Mouse (Mus musculus) T-helper 1 cell (primary cell): ENCODE data around the gene Hist1h4n.
"Not testable (repeated sequence)": the region's sequence is repeated elsewhere in the genome, so short reads cannot be mapped to it uniquely, and the experiment has no call there.

Source experiments
- in situ Hi-C: fragments of 300-600 bp; cut with MboI, MseI; formaldehyde crosslinking; loops from one replicate; pipeline ENCODE4 v1.15.1; 2025; ENCODE audit warnings: high pct_unique_total_duplicates

Gene Hist1h4n

DNA sequence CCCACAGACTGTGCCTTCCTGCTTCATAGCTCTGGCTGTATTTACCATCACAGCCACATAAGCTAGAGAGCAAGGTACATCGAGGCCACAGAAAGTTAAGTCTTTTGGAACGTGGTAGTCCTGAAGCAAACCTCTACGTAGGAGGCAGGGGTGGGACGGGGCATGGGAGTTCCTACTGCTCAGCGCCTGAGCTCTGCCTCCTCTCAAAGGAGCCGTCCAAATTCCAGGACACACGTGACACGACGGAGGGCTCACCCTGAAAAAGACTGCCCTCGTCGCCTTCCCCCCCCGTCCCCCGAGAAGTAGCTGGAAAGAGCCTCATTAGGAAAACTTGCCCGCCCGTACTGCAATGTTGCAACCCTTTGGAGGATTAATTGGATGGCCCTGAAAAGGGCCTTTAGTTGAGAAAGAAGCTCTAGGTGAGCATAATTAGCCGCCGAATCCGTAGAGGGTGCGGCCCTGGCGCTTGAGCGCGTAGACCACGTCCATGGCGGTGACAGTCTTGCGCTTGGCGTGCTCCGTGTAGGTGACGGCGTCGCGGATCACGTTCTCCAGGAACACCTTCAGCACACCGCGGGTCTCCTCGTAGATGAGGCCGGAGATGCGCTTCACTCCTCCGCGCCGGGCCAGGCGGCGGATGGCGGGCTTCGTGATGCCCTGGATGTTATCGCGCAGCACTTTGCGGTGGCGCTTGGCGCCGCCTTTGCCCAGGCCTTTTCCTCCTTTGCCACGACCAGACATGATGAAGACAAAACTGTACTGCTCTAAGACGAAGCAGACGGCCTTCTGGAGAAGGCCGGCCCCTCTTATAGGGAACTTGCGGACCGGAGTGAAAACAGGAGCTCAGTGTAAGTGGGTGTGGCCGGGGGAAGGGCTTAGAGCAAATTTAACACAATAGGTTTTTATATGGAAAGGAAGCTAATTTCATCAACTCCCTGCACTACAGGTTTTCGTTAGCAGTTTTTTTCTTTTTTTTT, at the start of gene Hist1h4n:
Hist1h4n (minus strand) TSS at position 779 of the 977 bp plus-strand sequence.
- in situ Hi-C loops: loop anchor here (5.0 kb wide), 1 partner anchor 211 kb away; the partner anchor contains the start of genes Hist1h2ag, Hist1h2bj and Hist1h4i

DNA sequence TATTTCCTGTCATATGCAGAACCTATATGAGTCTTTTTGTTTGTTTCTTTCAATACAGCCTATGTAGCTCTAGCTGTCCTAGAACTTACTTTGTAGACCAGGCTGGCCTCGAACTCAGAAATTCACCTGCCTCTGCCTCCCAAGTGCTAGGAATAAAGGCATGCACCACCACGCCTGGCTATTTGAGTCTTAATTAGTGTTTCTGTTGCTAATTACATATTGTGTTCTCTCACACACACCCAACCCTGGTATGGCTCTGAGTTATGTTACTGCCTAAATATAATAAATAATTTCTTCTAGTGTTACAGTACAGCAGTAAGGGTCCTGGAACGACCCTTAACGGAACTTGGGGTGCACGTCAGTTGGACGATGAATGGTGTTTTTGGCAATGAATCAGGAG, 48.7 kb upstream of the Hist1h4n start:
- in situ Hi-C loops: no loop called here

DNA sequence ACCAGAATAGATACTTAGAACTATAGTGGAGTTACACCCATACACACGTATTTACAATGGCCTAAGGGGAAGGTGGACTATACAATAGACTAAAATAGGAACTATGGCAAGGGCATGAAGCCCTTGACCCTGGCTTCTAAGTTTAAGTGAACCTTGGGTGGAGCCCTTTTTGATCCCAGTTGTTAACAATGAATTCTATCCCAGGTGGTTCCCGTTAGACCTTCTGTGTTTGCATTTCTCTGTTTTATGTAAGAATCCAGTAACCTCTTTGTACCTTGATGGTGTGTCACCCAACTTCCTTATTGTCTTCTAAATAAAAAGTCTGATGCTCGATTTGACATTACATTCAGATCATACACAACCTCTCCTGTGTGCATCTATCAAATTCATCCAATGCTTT, 33.5 kb upstream of the Hist1h4n start:
- in situ Hi-C loops: not testable (repeated sequence)

DNA sequence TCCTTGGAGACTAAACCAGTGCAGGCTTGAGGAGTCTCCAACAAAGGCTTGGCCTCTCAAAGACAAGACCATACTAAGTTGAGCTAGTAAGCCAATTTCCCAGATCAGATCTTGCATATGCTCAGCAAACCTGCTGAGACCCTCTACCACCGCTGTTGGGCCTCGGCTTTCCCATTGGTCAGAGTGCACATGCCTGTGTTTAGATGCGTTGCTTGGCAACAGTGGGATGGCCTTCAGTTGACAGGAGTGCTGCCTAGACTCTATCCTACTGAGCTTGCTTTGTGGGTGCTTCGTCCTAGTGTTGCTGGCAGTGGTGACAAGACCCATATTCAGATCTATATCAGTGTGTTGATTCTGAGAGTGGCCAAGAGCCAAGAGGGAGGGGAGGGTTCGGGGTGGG, 29.6 kb upstream of the Hist1h4n start:
- in situ Hi-C loops: no loop called here

DNA sequence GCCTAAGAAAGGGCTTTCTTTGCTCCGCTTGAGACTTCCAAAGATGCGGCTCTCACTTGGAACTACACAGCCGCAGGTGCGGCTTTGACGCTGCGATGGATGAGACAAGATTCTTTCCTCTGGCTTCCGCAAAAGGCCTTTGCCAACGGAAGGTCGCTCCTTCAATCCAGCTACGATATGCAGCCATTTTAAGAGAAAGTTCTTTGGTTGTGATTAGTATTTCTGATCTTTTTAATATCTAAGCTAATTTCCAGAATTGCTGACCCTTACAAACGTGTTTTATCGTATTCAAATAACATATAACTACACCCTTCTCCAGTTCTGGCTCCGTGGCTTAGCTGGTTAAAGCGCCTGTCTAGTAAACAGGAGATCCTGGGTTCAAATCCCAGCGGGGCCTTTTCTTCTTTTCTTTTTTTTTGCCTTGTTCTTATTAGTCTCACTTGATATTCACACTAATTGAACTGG, 23.7 kb upstream of the Hist1h4n start:
- in situ Hi-C loops: loop anchor here (5.0 to 10.0 kb wide), 4 partner anchors 42 to 1559 kb away; partner anchors contain the start of gene Zfp184

DNA sequence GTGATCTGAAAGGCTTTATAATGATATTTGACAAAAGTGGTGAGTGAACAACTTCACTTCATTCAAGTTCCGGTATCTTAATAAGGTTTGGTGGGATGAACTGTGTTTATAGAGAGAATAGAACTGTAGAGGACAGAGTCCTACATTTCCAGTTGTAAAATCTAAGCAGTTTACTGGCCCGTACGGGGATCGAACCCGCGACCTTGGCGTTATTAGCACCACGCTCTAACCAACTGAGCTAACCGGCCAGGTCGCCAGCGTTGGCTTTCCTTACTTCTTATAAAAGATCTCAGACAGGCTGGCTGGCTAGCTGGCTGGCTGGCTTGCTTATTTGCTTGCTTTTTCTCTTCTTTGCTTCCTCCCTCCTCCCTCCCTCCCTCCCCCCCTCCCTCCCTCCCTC, 23.1 kb upstream of the Hist1h4n start:
- in situ Hi-C loops: loop anchor here (5.0 to 10.0 kb wide), 4 partner anchors 42 to 1560 kb away; partner anchors contain the start of gene Zfp184

DNA sequence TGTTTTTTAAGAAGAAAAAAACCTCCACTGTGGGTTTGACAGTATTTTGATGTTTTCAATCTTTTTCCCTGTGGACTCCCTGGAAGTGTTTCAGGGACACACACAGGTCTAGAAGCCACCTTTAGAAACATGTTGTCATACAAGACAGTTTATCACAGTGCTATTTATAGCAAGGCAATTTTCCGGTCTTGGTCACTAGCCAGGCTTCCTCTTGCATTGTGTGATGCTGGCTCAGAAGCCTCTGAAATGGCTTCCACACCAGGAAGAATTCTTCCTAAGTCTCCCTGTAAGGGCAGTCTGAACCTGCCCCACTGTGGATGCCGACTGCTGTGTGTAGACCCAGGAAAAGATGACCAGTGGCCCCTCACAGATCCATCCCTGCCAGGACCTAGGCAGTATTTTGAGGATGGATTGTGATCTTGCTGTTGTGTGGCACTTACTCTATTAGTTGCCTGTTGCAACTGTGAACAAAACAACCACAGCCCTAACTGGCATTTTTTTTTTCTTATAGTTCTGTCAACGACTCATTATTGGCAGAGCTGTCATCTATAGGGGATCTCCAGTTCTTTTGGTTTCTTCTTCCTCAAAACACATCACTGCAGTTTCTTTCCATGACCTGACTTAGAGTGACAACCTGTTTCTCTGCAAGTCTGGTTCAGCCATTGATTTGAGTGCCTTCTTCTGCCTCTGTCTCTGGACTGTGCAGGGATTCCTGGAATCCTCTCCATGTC, 20.4 kb upstream of the Hist1h4n start:
- in situ Hi-C loops: loop anchor here (10.0 kb wide), 2 partner anchors 92 to 1562 kb away; partner anchors contain the start of gene Zfp184

DNA sequence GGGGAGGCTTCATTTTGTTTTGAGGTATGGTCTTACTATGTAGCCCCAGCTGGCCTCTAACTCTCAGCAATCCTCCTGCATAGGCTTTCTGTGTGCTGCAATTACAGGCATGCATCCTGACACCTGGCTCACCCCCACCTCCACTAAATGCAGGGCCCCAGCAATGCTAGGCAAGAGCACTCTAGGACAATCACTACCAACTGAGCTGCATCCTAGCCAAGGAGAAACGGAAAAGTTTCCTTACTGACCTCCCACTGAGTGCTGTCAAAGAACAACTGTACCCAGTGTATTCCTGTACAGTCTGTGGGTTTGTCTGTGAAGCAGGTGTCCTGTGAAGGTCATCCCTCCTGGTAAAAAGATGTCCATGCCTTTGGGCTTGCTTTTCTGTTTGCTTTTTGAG, 18.7 kb upstream of the Hist1h4n start:
- in situ Hi-C loops: loop anchor here (10.0 kb wide), 2 partner anchors 94 to 1564 kb away; partner anchors contain the start of gene Zfp184

DNA sequence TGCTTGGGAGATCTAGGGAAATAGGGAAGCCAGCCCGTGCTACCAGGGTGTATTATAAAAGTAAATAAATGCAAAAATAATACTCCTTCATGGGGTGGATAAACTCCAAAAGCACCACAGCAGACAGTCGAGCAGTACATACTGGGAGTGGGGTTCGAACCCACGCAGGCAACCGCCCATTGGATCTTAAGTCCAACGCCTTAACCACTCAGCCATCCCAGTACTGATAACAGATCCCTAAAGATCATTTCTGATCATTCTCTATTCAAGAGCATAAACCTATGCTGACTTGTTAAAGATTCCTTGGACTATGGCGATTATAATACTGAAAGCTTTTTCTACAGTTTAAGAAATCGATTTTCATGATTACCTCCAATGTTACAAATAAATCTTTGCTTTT, 15.9 kb upstream of the Hist1h4n start:
- in situ Hi-C loops: loop anchor here (5.0 kb wide), 1 partner anchor 51 kb away; no protein-coding TSS in a partner anchor

DNA sequence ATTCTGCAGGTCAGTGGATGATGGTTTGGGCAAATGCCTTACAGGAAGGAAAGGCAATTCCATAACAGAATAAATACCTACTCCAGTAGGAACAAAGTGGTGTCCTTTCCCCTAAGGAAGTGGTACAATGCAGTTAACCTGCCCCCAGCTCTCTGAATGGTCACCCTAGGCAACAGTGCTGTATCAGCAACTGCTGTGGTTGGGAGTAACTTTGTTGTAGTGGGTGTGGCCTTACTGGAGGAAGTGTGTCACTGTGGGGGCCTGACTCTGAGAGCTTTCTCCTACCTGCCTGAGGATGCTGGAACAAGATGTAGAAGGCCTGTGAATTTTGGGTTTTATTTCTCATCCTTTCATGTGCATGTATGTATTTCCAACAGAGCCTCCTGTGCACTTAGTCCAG, 14.4 kb upstream of the Hist1h4n start:
- in situ Hi-C loops: loop anchor here (5.0 kb wide), 1 partner anchor 49 kb away; no protein-coding TSS in a partner anchor

DNA sequence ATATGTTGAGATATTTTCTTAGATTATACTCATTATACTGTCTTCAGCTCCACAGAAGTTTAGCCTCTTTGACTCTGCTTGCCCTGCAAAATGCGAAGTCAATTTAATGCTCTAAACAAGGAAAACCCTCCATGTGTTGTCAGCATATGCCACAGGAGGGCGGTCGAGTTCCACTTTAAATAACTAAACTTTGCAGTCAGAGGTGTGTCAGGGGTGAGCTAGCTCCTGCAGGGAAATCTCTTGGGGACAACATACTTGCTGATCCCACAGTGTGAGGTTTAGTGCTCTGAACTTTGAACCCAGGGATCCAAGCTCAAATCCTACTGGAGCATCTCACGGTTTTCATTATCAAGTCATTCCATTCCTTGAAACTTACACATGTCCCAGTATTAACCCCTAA, 8.5 kb upstream of the Hist1h4n start:
- in situ Hi-C loops: not testable (repeated sequence)

DNA sequence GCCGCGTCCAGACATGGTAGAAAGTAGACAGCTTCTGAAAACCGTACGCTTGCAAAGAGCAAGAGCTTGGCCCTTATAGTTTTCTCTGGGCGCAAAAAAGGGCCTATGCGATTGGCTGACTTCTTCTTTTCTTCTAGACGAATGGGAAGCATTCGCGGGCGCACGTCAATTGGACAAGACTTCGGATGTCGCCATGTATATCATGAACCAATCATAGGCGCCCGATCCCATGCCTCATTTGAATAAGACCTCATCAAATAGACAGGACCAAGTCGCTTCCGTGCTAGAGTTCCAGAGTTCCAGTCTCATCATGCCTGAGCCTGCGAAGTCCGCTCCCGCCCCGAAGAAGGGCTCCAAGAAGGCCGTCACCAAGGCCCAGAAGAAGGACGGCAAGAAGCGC, 1.5 kb upstream of the Hist1h4n start, which contains the start of the genes Hist1h2ap and Hist1h2br:
Hist1h2ap (minus strand) TSS at position 47 of the 400 bp plus-strand sequence.
Hist1h2br (plus strand) TSS at position 283 of the 400 bp plus-strand sequence.
- in situ Hi-C loops: loop anchor here (5.0 kb wide), 1 partner anchor 209 kb away; the partner anchor contains the start of genes Hist1h2ag, Hist1h2bj and Hist1h4i

DNA sequence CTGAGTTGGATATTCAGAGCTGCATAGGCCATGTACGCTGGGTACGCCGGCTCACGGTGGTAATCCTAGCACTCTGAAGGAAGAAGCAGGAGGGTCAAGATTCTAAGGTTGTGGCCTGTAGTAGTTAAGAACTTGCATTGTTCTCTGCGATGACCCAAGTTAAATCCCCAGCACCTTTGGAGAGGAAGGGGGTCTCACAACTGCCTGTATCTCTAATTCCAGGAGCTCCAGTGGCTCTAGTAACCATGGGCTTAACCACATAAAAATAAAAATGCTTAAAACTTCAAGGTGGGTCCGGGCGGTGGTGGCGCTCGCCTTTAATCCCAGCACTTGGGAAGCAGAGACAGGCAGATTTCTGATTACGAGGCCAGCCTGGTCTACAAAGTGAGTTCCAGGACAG, 1.7 kb downstream of the Hist1h4n start:
- in situ Hi-C loops: loop anchor here (5.0 kb wide), 1 partner anchor 212 kb away; the partner anchor contains the start of genes Hist1h2ag, Hist1h2bj and Hist1h4i

DNA sequence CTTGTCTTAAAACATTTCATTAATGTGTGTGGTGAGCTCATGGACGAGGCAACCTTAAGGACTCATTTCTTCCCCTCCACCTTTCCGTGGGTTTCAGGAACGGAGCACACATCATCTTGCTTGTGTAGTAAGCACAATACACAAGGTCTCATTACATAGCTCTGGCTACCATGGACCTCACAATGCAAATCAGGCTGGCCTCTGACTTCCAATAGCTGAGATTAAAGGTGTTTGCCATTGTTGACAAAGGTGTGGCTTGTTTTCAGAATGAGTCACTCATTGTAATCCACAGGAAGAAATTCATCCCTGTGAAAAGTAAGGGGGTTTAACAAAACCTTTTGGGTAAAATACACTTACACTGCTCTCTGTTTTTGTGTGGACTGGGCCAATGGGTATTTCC, 3.5 kb downstream of the Hist1h4n start:
- in situ Hi-C loops: loop anchor here (10.0 kb wide), 1 partner anchor 906 kb away; no protein-coding TSS in a partner anchor

DNA sequence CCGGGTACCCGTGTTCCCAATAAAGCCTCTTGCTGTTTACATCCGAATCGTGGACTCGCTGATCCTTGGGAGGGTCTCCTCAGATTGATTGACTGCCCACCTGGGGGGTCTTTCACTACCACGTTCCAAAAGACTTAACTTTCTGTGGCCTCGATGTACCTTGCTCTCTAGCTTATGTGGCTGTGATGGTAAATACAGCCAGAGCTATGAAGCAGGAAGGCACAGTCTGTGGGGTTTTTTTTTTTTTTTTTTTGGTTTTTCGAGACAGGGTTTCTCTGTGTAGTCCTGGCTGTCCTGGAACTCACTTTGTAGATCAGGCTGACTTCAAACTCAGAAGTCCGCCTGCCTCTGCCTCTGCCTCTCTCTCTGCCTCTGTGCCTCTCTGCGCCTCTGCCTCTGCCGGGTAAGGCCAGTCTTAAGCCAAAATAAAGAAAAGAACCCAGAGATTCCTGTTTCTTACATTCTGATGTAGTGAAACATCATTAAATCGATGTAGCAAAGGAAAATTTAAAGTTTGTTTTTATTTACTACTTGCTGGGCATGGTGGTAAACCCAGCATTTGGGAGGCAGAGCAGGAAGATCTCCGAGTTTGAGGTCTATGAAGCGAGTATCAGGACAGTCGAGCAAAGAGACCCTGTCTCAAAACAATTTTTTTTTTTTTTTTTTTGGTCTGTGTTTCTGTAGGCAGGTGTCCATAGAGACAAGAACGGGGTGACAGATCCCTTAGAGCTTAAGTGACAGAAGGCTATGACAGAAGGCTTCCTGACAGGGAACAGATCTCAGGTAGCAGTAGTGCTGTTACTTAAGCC, 11.7 kb downstream of the Hist1h4n start:
- in situ Hi-C loops: loop anchor here (10.0 kb wide), 1 partner anchor 915 kb away; no protein-coding TSS in a partner anchor

DNA sequence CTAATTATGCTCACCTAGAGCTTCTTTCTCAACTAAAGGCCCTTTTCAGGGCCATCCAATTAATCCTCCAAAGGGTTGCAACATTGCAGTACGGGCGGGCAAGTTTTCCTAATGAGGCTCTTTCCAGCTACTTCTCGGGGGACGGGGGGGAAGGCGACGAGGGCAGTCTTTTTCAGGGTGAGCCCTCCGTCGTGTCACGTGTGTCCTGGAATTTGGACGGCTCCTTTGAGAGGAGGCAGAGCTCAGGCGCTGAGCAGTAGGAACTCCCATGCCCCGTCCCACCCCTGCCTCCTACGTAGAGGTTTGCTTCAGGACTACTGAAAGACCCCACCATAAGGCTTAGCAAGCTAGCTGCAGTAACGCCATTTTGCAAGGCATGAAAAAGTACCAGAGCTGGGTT, 19.9 kb downstream of the Hist1h4n start:
- in situ Hi-C loops: not testable (repeated sequence)

DNA sequence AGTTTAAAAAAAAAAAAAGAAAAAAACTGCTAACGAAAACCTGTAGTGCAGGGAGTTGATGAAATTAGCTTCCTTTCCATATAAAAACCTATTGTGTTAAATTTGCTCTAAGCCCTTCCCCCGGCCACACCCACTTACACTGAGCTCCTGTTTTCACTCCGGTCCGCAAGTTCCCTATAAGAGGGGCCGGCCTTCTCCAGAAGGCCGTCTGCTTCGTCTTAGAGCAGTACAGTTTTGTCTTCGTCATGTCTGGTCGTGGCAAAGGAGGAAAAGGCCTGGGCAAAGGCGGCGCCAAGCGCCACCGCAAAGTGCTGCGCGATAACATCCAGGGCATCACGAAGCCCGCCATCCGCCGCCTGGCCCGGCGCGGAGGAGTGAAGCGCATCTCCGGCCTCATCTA, 20.5 kb downstream of the Hist1h4n start, which contains the start of gene Hist1h4m:
Hist1h4m (plus strand) TSS at position 208 of the 400 bp plus-strand sequence.
- in situ Hi-C loops: not testable (repeated sequence)

DNA sequence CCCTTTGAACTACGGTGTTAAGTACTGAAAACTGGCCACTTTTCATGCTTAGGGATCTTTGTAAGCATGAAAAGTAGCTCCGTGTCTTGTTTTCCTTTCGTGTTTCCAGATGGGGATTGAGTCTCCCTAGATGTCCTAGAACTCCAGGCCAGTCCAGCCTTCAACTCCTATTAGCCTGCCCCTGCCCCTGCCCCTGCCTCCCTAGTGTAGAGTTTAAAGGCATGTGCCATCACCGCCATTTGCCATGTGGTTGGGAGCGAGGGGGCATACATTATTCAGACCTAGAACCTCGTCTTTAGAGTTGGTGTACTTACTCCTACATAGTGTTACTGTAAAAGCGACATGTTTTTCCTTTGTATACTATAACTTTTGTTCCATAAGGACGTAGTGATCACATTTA, 20.9 kb downstream of the Hist1h4n start:
- in situ Hi-C loops: not testable (repeated sequence)

DNA sequence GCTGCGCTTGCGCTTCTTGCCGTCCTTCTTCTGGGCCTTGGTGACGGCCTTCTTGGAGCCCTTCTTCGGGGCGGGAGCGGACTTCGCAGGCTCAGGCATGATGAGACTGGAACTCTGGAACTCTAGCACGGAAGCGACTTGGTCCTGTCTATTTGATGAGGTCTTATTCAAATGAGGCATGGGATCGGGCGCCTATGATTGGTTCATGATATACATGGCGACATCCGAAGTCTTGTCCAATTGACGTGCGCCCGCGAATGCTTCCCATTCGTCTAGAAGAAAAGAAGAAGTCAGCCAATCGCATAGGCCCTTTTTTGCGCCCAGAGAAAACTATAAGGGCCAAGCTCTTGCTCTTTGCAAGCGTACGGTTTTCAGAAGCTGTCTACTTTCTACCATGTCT, 21.9 kb downstream of the Hist1h4n start, which contains the start of the genes Hist1h2bq and Hist1h2ao:
Hist1h2bq (minus strand) TSS at position 125 of the 400 bp plus-strand sequence.
Hist1h2ao (plus strand) TSS at position 393 of the 400 bp plus-strand sequence.
- in situ Hi-C loops: not testable (repeated sequence)

DNA sequence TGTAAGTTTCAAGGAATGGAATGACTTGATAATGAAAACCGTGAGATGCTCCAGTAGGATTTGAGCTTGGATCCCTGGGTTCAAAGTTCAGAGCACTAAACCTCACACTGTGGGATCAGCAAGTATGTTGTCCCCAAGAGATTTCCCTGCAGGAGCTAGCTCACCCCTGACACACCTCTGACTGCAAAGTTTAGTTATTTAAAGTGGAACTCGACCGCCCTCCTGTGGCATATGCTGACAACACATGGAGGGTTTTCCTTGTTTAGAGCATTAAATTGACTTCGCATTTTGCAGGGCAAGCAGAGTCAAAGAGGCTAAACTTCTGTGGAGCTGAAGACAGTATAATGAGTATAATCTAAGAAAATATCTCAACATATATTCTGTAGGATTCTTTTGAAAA, 28.9 kb downstream of the Hist1h4n start:
- in situ Hi-C loops: not testable (repeated sequence)
